Mouse (Mus musculus) adrenal gland, postnatal 14 days (tissue): ENCODE measurements at regions not wholly inside any gene's neighbourhood (a gene's known extent, or its start where the extent isn't known, plus 50 kb on each side); places are given as distances from the start of the nearest gene placed in this dataset.
A peak's percentile ranks its signal among the peaks of the same experiment; 100 is the strongest.

Experiments
- DNase-seq: peaks from one replicate; pipeline ENCODE4 v3.0.0; 2021; ENCODE audit warnings: mixed read lengths

DNA sequence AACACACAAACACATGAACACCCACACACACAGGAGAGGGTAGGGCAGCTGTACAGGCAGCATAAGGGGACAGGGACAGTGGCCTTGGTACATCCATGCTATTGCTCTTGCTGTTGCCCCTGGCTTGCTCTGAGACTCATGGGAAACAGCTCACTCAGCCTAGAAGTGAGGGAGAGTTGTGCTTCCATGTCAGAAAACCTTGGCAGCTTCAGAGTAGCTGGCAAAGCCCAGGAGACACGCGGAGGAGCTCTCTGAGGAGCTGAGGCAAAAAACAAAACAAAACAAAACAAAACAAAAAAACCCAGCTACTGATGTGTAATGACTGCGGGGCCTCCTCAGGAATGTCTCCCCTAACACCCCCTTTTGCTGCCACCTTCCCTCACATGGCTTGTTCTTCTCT, 321.6 kb upstream of the Dio3 start:
- peak; percentile 55 for DNase-seq

GRCm38 (mm10) chr12:109958357-109959085, 320.3 kb upstream of the Dio3 start:
- peak; percentile 95 for DNase-seq

DNA sequence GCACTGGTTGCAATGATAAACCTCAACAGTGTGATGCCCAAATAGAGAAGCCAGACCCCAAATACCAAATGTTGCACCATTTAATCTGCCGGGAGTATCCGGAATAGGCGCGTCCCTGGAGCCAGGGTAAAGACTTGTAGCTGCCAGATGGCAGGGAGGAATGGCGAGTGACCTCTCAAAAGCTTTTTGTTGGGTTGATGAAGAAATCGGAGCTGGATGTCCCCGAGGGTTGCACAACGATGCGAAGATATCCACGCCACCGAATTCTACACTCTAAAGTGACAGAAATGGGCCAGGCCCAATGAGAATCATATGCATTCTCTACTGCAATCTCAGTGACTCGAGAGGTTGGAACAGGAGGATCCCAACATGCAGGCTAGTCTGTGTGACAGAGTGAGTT, 312.1 kb upstream of the Dio3 start:
- no peak for DNase-seq

DNA sequence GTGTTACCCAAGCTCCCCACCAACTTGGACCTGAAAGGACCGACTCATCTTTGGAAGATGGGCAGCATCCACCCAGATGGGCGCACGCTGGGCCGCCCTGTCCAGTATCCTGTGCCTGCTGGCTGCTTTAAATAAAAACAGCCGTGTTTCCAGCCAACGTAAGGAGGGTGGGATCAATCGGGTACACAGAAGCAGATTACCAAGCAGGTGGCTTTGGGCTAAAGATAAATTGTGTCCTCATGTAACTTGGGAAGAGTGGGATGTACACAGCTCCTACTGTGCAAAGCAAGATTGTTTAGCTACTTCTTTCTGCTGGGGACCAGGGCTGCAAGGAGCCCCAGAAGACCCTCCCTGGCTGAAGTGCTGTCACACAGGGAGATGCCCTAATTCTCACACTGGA, 310.6 kb upstream of the Dio3 start:
- DNase-seq, result no peak

- DNase-seq, result no peak
These were observed 307.4 kb upstream of the Dio3 start for GRCm38 (mm10) chr12:109971508-109971907.

DNA sequence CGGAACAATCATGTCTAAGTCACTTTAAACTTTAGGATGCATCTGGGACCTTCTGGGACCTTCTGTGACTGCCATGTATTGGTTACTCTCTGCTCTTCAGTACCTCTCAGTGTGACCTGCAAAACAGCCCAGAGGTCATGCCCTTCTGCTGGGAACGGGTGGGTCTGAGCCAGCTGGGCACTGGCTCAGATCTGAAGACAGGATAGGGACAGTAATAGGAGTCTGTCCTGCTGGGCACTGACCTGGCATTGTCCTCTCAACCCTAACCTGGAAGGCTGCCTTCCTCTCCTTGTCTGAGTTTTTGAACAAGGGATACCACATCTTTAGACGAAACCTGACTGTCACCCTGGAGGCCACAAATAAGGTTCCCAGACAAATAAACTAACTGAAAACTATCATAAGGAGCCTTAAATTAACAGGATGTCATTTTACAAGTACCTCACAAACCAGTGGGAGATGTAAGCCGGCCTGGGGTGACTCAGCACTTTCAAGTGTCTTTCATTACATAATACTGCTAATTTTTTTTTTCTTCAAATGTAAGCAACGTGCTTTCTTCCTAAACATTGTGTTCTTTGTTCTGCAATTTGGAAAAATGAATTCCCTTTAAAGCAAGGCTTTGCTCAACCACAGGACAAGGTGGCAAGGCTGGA, 306.4 kb upstream of the Dio3 start:
- no peak for DNase-seq

- no peak for DNase-seq
These were observed 305.3 kb upstream of the Dio3 start for GRCm38 (mm10) chr12:109973598-109973997.

GRCm38 (mm10) chr12:109975176-109975972, 303.5 kb upstream of the Dio3 start:
- DNase-seq, result no peak

GRCm38 (mm10) chr12:109984651-109985050, 294.2 kb upstream of the Dio3 start:
- DNase-seq, result no peak

DNA sequence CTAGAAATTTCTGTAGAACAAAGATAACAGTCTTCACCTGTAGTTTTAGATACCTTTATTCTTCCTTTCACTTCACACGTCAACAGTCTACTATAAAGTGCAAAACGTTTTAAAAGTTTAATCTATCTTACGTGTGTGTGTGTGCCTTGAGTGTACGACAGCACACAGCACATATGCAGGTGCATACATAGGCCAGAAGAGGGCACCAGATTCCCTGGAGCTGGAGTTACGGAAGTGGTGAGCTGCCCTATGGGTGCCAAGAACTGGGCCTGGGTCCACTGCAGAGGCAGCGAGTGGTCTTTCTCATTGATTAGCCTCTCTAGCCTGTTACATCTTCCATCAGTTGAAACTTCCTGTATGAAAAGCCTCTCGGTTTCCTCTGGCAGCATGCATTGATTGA, 285.5 kb upstream of the Dio3 start:
- DNase-seq, result no peak

DNA sequence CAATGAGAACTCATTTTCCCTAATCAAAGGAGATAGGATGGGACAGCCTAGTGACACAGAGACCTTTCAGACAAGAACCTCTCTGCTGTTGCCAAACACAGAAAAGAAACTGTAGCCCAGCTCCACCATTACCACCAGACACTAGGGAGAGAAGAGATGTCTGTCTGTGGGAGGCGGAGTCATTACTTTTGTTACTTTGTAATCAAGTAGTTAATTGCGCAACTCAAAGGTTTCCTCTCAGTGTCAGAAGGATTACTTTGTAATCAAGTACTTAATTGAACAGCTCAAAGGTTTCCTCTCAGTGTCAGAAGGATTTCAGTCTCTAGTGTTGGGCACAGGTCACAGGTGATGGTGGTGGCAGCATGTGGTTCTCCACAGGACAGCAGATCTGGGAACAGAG, 276.2 kb upstream of the Dio3 start:
- DNase-seq, result no peak

GRCm38 (mm10) chr12:110009136-110009535, 269.7 kb upstream of the Dio3 start:
- peak; percentile 32 for DNase-seq

- DNase-seq, result no peak
These were observed 258.1 kb upstream of the Dio3 start for GRCm38 (mm10) chr12:110020541-110021470.

DNA sequence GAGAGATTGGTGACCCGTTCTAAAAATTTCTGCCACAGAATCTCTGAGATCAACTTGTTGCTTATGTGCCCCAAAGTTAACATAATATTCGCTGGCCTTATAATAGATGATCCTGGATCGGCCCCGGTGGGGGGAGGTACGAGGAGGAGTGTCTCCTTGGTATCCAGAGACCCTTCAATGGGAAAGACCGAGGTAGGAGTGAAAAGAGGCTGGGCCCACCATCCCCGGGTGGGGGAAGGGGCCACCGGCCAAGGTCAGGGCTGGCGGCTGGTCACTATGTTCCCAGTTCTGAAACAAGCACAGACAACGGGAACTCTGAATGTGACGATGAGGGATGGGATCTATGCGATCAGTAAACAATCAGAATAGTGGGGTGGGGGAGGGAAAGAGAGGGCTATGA, 257.2 kb upstream of the Dio3 start:
- no peak for DNase-seq

DNA sequence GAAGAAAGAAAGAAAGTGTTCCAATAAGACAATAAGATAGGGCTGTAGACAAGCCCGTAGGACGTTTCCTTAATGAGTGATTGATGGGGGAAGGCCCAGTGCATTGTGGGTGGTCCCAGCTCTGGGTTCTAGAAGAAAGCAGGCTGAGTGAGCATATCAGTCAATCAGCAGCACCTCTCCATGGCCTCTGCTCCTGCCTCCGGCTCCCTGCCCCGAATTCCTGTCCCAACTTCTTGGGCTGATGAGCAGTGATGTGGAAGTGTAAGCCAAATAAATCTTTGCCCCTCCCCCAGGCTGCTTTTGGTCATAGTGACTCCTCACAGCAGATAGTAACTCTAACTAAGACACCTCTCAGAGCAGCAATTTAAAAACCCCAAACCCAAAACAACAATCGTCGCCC, 256.2 kb upstream of the Dio3 start:
- DNase-seq, result no peak

DNA sequence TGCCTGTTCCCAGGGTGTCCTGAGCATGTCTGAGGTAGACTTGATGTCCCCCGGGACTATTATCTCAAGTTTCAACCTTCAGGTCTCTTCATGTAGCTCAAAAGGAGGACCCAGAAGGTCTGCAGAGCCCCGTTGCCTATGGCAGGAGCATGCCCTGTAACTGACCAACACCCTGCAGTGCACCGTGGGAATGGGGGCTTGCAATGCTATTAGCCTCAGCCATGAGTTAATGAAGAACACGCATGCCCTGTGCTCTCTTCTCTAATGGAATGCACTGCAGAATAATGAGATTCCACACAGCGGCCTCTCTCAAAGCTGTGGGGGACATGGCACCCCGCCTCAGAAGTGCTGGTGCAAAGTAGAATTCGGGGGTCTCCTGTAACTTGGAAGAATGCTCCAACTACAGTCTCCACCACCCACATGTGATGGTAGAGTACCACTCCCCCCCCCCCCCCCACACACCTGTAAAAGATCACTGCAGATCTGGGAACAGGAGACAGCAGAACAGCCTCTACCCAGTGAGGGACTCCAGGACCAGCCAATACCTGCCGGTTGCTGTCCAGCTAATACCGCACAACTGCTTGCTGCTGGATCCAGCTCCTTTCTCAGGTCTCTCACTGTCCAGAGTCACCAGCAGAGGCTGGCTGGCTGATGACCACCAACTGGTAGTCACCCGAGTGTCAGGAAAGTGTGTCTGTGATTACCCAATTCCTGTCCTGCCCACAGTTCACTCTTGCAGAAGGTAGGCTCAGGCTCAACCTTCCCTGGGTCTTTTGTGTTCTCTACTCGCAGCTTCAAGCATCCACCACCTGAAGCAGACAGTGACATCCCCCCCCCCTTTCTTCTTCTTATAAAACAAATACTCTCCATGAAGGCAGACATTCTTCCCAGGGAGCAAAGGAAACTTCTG, 255.4 kb upstream of the Dio3 start:
- DNase-seq, result no peak

- no peak for DNase-seq
These were observed 254.6 kb upstream of the Dio3 start for GRCm38 (mm10) chr12:110024295-110024694.

DNA sequence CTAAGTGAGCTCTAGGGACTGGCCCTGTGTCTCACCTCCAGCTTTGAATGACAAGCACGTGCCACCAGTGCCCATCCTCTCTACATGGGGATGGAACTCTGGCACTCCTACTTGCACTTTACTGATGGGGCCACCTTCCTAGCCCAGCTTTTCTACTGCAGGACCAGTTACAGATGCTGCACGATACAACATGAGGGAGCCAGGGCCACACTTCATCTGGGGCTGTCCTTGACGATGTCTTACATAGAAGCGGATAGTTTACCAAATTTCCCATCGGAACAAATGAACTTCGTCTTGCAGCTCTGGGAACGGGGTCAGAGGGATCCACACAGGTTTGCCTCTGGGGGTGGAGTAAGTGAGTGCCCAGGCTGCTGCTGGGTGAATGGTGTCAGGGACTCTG, 253.7 kb upstream of the Dio3 start:
- DNase-seq, result no peak

- no peak for DNase-seq
These were observed 252.7 kb upstream of the Dio3 start for GRCm38 (mm10) chr12:110026033-110026750.

GRCm38 (mm10) chr12:110027345-110027744, 251.5 kb upstream of the Dio3 start:
- no peak for DNase-seq
